Mouse (Mus musculus) heart, embryonic 15.5 days (tissue): Measurements from ENCODE around the gene Ttll10. TPM values are rescaled to one million over a fixed set of nuclear protein-coding genes. Genes with fewer than 3 reads are reported as not detected.

ENCODE experiments used
- ATAC-seq: fragments of 200-750 bp; cut with Nextera tagmentation; replicated peaks from 2 replicates; pipeline ENCODE4 v1.8.0; 2017; ENCODE audit warnings: low read depth, moderate TSS enrichment; ENCODE audit not compliant: insufficient number of reproducible peaks, insufficient read depth, low FRiP score
- H3K27ac ChIP-seq: fragments of 300-500 bp; sonication (generic); 2 replicates; pipeline ENCODE4 v1.5.1; 2015; ENCODE audit warnings: mild to moderate bottlenecking, inconsistent platforms
- H3K27me3 ChIP-seq: fragments of 300-500 bp; sonication (generic); 2 replicates; pipeline ENCODE4 v1.6.1; 2015; ENCODE audit warnings: inconsistent platforms
- H3K36me3 ChIP-seq: fragments of 300-500 bp; sonication (generic); 2 replicates; pipeline ENCODE4 v1.6.1; 2015; ENCODE audit warnings: mild to moderate bottlenecking, inconsistent platforms
- H3K4me1 ChIP-seq: fragments of 300-500 bp; sonication (generic); replicated peaks from 2 replicates; pipeline ENCODE4 v1.6.1; 2015; ENCODE audit warnings: inconsistent platforms
- H3K4me2 ChIP-seq: fragments of 300-500 bp; sonication (generic); 2 replicates; pipeline ENCODE4 v1.6.1; 2015; ENCODE audit warnings: inconsistent platforms, mild to moderate bottlenecking, moderate library complexity
- H3K4me3 ChIP-seq: fragments of 300-500 bp; sonication (generic); 2 replicates; pipeline ENCODE4 v1.5.1; 2015; ENCODE audit warnings: mild to moderate bottlenecking, inconsistent platforms
- H3K9ac ChIP-seq: fragments of 300-500 bp; sonication (generic); 2 replicates; pipeline ENCODE4 v1.6.1; 2015; ENCODE audit warnings: mild to moderate bottlenecking, inconsistent platforms
- H3K9me3 ChIP-seq: fragments of 300-500 bp; sonication (generic); replicated peaks from 2 replicates; pipeline ENCODE4 v1.6.1; 2016; ENCODE audit warnings: inconsistent platforms
- WGBS: fragments of 180-500 bp; shearing (Covaris S2); methylation state at CpG from one replicate; pipeline ENCODE4 v1.1.7; 2015; ENCODE audit warnings: mixed read lengths; 5-methylcytosine and 5-hydroxymethylcytosine counted together
- polyA plus RNA-seq: library from polyadenylated mRNA; unstranded; fragments of >200 nt; fragmentation: Nextera tagmentation; extraction: Ambion mirVana; gene quantifications from 2 replicates; pipeline ENCODE4 v1.2.1, GENCODE M21; 2015

Ttll10 gene
- 0.59 and 1.1 TPM in 2 replicates for polyA plus RNA-seq

- WGBS, result 36% methylated on average over 5 of the region's 5 CpGs
- H3K9ac ChIP-seq, result no peak within 1 kb of the TSS
Measured at GRCm38 (mm10) chr4:156059261-156059660, at the start of gene Ttll10. Gene Ttll10 (minus strand): TSS chr4:156059414.

GRCm38 (mm10) chr4:156103342-156103741 lies 44.1 kb upstream of the Ttll10 start:
- WGBS, result 59% methylated on average over 4 of the region's 4 CpGs
- H3K9me3 ChIP-seq, result no peaks in the 10 kb centered on the region
- H3K9ac ChIP-seq, result no peak overlapping the region
- no peak overlapping the region for H3K4me3 ChIP-seq
- H3K4me1 ChIP-seq, result no peaks in the 10 kb centered on the region
- H3K27ac ChIP-seq, result no peak overlapping the region
- no peaks in the 10 kb centered on the region for H3K36me3 ChIP-seq
- no peak overlapping the region for H3K4me2 ChIP-seq
- ATAC-seq, result no peak
- no peaks in the 10 kb centered on the region for H3K27me3 ChIP-seq

More at GRCm38 (mm10) chr4:156059261-156059660, at the start of gene Ttll10:
- Histone ChIP-seq H3K27me3 (0 out of 2 replicates have a peak, but pooled peaks cover 2% of the 10 kb centered on the region), H3K36me3 (no peaks in the 10 kb centered on the region), H3K4me1 (no peaks in the 10 kb centered on the region), H3K4me2 (no peak within 1 kb of the TSS; the same call in 1 of the 2 replicates), H3K9me3 (no peaks in the 10 kb centered on the region), H3K4me3 (peak within 1 kb of the TSS; percentile 26; the same call in 1 of the 2 replicates), H3K27ac (peak within 1 kb of the TSS; percentile 12; the same call in 1 of the 2 replicates)
- peak; percentile 40; the same call in 1 of the 2 replicates for ATAC-seq

- 39% methylated on average over 3 of the region's 3 CpGs for WGBS
- H3K9ac ChIP-seq, result no peak overlapping the region
- H3K4me3 ChIP-seq, result no peak overlapping the region
- no peaks in the 10 kb centered on the region for H3K36me3 ChIP-seq
- H3K4me1 ChIP-seq, result no peaks in the 10 kb centered on the region
- H3K9me3 ChIP-seq, result no peaks in the 10 kb centered on the region
- H3K4me2 ChIP-seq, result no peak overlapping the region
- ATAC-seq, result no peak
- H3K27me3 ChIP-seq, result no peaks in the 10 kb centered on the region
- no peak overlapping the region for H3K27ac ChIP-seq
Measured at GRCm38 (mm10) chr4:156101481-156101903, 42.3 kb upstream of the Ttll10 start.

- Histone ChIP-seq H3K27me3 (no peaks in the 10 kb centered on the region), H3K4me2 (no peak overlapping the region), H3K36me3 (no peaks in the 10 kb centered on the region), H3K4me3 (no peak overlapping the region), H3K9me3 (no peaks in the 10 kb centered on the region), H3K4me1 (no peaks in the 10 kb centered on the region), H3K9ac (no peak overlapping the region), H3K27ac (no peak overlapping the region)
- 83% methylated on average over 5 of the region's 5 CpGs for WGBS
- no peak for ATAC-seq
Measured at GRCm38 (mm10) chr4:156100501-156100900, 41.3 kb upstream of the Ttll10 start.

- WGBS, result 77% methylated on average over 6 of the region's 6 CpGs
- Histone ChIP-seq H3K4me1 (no peaks in the 10 kb centered on the region), H3K36me3 (no peaks in the 10 kb centered on the region), H3K9ac (no peak overlapping the region), H3K27me3 (no peaks in the 10 kb centered on the region), H3K4me2 (no peak overlapping the region), H3K4me3 (no peak overlapping the region), H3K9me3 (no peaks in the 10 kb centered on the region), H3K27ac (no peak overlapping the region)
- ATAC-seq, result no peak
Measured at GRCm38 (mm10) chr4:156099427-156099826, 40.2 kb upstream of the Ttll10 start.

- Histone ChIP-seq H3K27ac (no peak overlapping the region), H3K36me3 (no peaks in the 10 kb centered on the region), H3K9me3 (no peaks in the 10 kb centered on the region), H3K9ac (no peak overlapping the region), H3K4me1 (no peaks in the 10 kb centered on the region), H3K27me3 (no peaks in the 10 kb centered on the region), H3K4me3 (no peak overlapping the region), H3K4me2 (no peak overlapping the region)
- WGBS, result 55% methylated on average over 9 of the region's 9 CpGs
- ATAC-seq, result no peak; the same call in 1 of the 2 replicates
Measured at GRCm38 (mm10) chr4:156097770-156098366, 38.7 kb upstream of the Ttll10 start.

- Histone ChIP-seq H3K4me1 (no peaks in the 10 kb centered on the region), H3K27me3 (no peaks in the 10 kb centered on the region), H3K4me2 (no peak overlapping the region), H3K4me3 (no peak overlapping the region), H3K9me3 (no peaks in the 10 kb centered on the region), H3K36me3 (no peaks in the 10 kb centered on the region), H3K27ac (no peak overlapping the region), H3K9ac (no peak overlapping the region)
- ATAC-seq, result no peak
- WGBS, result 84% methylated on average over 1 of the region's 1 CpGs
Measured at GRCm38 (mm10) chr4:156096191-156096590, 37.0 kb upstream of the Ttll10 start.

GRCm38 (mm10) chr4:156093758-156094157 lies 34.5 kb upstream of the Ttll10 start:
- Histone ChIP-seq H3K36me3 (no peaks in the 10 kb centered on the region), H3K27ac (no peak overlapping the region), H3K4me1 (no peaks in the 10 kb centered on the region), H3K4me3 (no peak overlapping the region), H3K4me2 (no peak overlapping the region), H3K9me3 (no peaks in the 10 kb centered on the region), H3K9ac (no peak overlapping the region), H3K27me3 (no peaks in the 10 kb centered on the region)
- no peak for ATAC-seq
- WGBS, result 80% methylated on average over 5 of the region's 5 CpGs

GRCm38 (mm10) chr4:156092765-156093164 lies 33.6 kb upstream of the Ttll10 start:
- H3K36me3 ChIP-seq, result no peaks in the 10 kb centered on the region
- no peak overlapping the region for H3K4me2 ChIP-seq
- H3K27ac ChIP-seq, result no peak overlapping the region
- no peak overlapping the region for H3K9ac ChIP-seq
- no peak overlapping the region for H3K4me3 ChIP-seq
- WGBS, result 74% methylated on average over 1 of the region's 1 CpGs
- no peaks in the 10 kb centered on the region for H3K4me1 ChIP-seq
- no peaks in the 10 kb centered on the region for H3K9me3 ChIP-seq
- H3K27me3 ChIP-seq, result no peaks in the 10 kb centered on the region
- ATAC-seq, result no peak

GRCm38 (mm10) chr4:156091236-156091635 lies 32.0 kb upstream of the Ttll10 start:
- 55% methylated on average over 1 of the region's 1 CpGs for whole genome bisulfite sequencing
- ATAC-seq, result no peak
- no peak overlapping the region for H3K27ac ChIP-seq
- no peak overlapping the region for H3K4me3 ChIP-seq
- no peaks in the 10 kb centered on the region for H3K36me3 ChIP-seq
- no peaks in the 10 kb centered on the region for H3K27me3 ChIP-seq
- no peak overlapping the region for H3K9ac ChIP-seq
- H3K4me1 ChIP-seq, result no peaks in the 10 kb centered on the region
- H3K9me3 ChIP-seq, result no peaks in the 10 kb centered on the region
- no peak overlapping the region for H3K4me2 ChIP-seq

GRCm38 (mm10) chr4:156087398-156088087 lies 28.3 kb upstream of the Ttll10 start:
- Histone ChIP-seq H3K27me3 (no peaks in the 10 kb centered on the region), H3K4me1 (peaks cover 12% of the 10 kb centered on the region), H3K9ac (no peak overlapping the region), H3K9me3 (no peaks in the 10 kb centered on the region), H3K27ac (no peak overlapping the region), H3K4me3 (no peak overlapping the region), H3K36me3 (no peaks in the 10 kb centered on the region), H3K4me2 (no peak overlapping the region)
- 35% methylated on average over 5 of the region's 5 CpGs for WGBS
- no peak for ATAC-seq

GRCm38 (mm10) chr4:156085256-156085655 lies 26.0 kb upstream of the Ttll10 start:
- no peak overlapping the region for H3K9ac ChIP-seq
- ATAC-seq, result no peak
- no peak overlapping the region for H3K27ac ChIP-seq
- no peak overlapping the region for H3K4me3 ChIP-seq
- H3K9me3 ChIP-seq, result no peaks in the 10 kb centered on the region
- H3K36me3 ChIP-seq, result no peaks in the 10 kb centered on the region
- no peaks in the 10 kb centered on the region for H3K27me3 ChIP-seq
- WGBS, result 81% methylated on average over 8 of the region's 8 CpGs
- no peak overlapping the region for H3K4me2 ChIP-seq
- H3K4me1 ChIP-seq, result peaks cover 12% of the 10 kb centered on the region
